Mouse (Mus musculus) ES-E14 (cell line): ENCODE measurements at regions not wholly inside any gene's neighbourhood (a gene's known extent, or its start where the extent isn't known, plus 50 kb on each side); places are given as distances from the start of the nearest gene placed in this dataset.

Source experiments
- CHD2 ChIP-seq: IDR thresholded peaks from 2 replicates; pipeline ENCODE4 v1.6.1; 2014; ENCODE audit warnings: mild to moderate bottlenecking, low read depth, low read length, inconsistent platforms
- MAFK ChIP-seq: IDR thresholded peaks from 2 replicates; pipeline ENCODE4 v1.6.1; 2014; ENCODE audit warnings: mild to moderate bottlenecking, low read depth, low read length, inconsistent platforms; ENCODE audit not compliant: insufficient read depth
- ZC3H11A ChIP-seq: IDR thresholded peaks from 2 replicates; pipeline ENCODE4 v1.6.1; 2012; ENCODE audit warnings: low read depth, mild to moderate bottlenecking, inconsistent platforms, low read length, borderline replicate concordance
- ZNF384 ChIP-seq: IDR thresholded peaks from 2 replicates; pipeline ENCODE4 v1.6.1; 2012; ENCODE audit warnings: low read depth, low read length, inconsistent platforms

- TF ChIP-seq ZNF384: no peak
- TF ChIP-seq CHD2: no peak
- TF ChIP-seq ZC3H11A: no peak
- no peak for TF ChIP-seq MAFK
These were observed 314.2 kb downstream of the Dcdc2c start for GRCm38 (mm10) chr12:28238016-28238415.
